Mouse (Mus musculus) lung, embryonic 14.5 days (tissue): Measurements from ENCODE around the gene Unc5a. TPM values are rescaled to one million over a fixed set of nuclear protein-coding genes. Genes with fewer than 3 reads are reported as not detected.

Experiments
- ATAC-seq: fragments of 200-750 bp; cut with Nextera tagmentation; 2 replicates; pipeline ENCODE4 v1.8.0; 2017; ENCODE audit warnings: mild to moderate bottlenecking, moderate TSS enrichment, moderate library complexity; ENCODE audit not compliant: insufficient read depth
- DNase-seq: peaks from one replicate; pipeline ENCODE4 v3.0.0-alpha.2; 2015
- H3K27ac ChIP-seq: fragments of 300-500 bp; sonication (generic); 2 replicates; pipeline ENCODE4 v1.5.1; 2014; ENCODE audit warnings: low read depth, mild to moderate bottlenecking, moderate library complexity
- H3K27me3 ChIP-seq: fragments of 300-500 bp; sonication (generic); 2 replicates; pipeline ENCODE4 v1.6.1; 2014; ENCODE audit warnings: low read length, control low read depth; ENCODE audit not compliant: insufficient read depth
- H3K36me3 ChIP-seq: fragments of 300-500 bp; sonication (generic); 2 replicates; pipeline ENCODE4 v1.6.1; 2014; ENCODE audit warnings: control low read depth; ENCODE audit not compliant: insufficient read depth
- H3K4me1 ChIP-seq: fragments of 300-500 bp; sonication (generic); 2 replicates; pipeline ENCODE4 v1.6.1; 2014; ENCODE audit warnings: antibody characterized with exemption, control low read depth; ENCODE audit not compliant: insufficient read depth
- H3K4me2 ChIP-seq: fragments of 300-500 bp; sonication (generic); 2 replicates; pipeline ENCODE4 v1.6.1; 2014; ENCODE audit warnings: mild to moderate bottlenecking
- H3K4me3 ChIP-seq: fragments of 300-500 bp; sonication (generic); 2 replicates; pipeline ENCODE4 v1.5.1; 2014; ENCODE audit warnings: low read depth, low read length
- H3K9ac ChIP-seq: fragments of 300-500 bp; sonication (generic); 2 replicates; pipeline ENCODE4 v1.6.1; 2014
- H3K9me3 ChIP-seq: fragments of 300-500 bp; sonication (generic); 2 replicates; pipeline ENCODE4 v1.6.1; 2016; ENCODE audit warnings: low read depth, low read length, control low read depth
- CTCF ChIP-seq: IDR thresholded peaks from 2 replicates; pipeline ENCODE4 v1.5.1; 2016; ENCODE audit warnings: antibody characterized with exemption, low read depth
- whole genome bisulfite sequencing: fragments of 180-500 bp; shearing (Covaris S2); extraction: QIAGEN DNeasy Blood & Tissue Kit; methylation state at CpG from one replicate; pipeline ENCODE4 v1.1.7; 2014; 5-methylcytosine and 5-hydroxymethylcytosine counted together
- polyA plus RNA-seq: library from polyadenylated mRNA; unstranded; fragments of >200 nt; fragmentation: Nextera tagmentation; extraction: Ambion mirVana; gene quantifications from 2 replicates; pipeline ENCODE4 v1.2.1, GENCODE M21; 2014

Gene Unc5a
- polyA plus RNA-seq, 1 experiment from 2014 or later, result 7.5 TPM

- WGBS, result 53% methylated on average over 8 of the region's 8 CpGs
- no peak for ATAC-seq
Measured at GRCm38 (mm10) chr13:54983001-54983400, 33.8 kb downstream of the Unc5a start.

GRCm38 (mm10) chr13:54983614-54984013 lies 34.4 kb downstream of the Unc5a start:
- H3K36me3 ChIP-seq, result no peaks in the 10 kb centered on the region
- H3K27ac ChIP-seq, result no peak overlapping the region
- H3K27me3 ChIP-seq, result no peaks in the 10 kb centered on the region
- DNase-seq (peak; percentile 48), ATAC-seq (no peak)
- H3K9me3 ChIP-seq, result no peaks in the 10 kb centered on the region
- WGBS, result 50% methylated on average over 2 of the region's 2 CpGs
- H3K4me2 ChIP-seq, result no peak overlapping the region
- peak; percentile 61 for TF ChIP-seq CTCF
- H3K4me3 ChIP-seq, result no peak overlapping the region
- no peak overlapping the region for H3K9ac ChIP-seq
- no peaks in the 10 kb centered on the region for H3K4me1 ChIP-seq

More at GRCm38 (mm10) chr13:54983001-54983400, 33.8 kb downstream of the Unc5a start:
- H3K27me3 ChIP-seq, result no peaks in the 10 kb centered on the region
- no peaks in the 10 kb centered on the region for H3K9me3 ChIP-seq
- H3K9ac ChIP-seq, result no peak overlapping the region
- no peak for DNase-seq
- H3K4me2 ChIP-seq, result no peak overlapping the region
- TF ChIP-seq CTCF, result no peak
- no peaks in the 10 kb centered on the region for H3K36me3 ChIP-seq
- H3K27ac ChIP-seq, result no peak overlapping the region
- no peaks in the 10 kb centered on the region for H3K4me1 ChIP-seq
- no peak overlapping the region for H3K4me3 ChIP-seq

GRCm38 (mm10) chr13:54987405-54987804 lies 38.2 kb downstream of the Unc5a start:
- 72% methylated on average over 9 of the region's 9 CpGs for whole genome bisulfite sequencing
- TF ChIP-seq CTCF, result no peak
- no peak for ATAC-seq

GRCm38 (mm10) chr13:54988181-54988760 lies 39.1 kb downstream of the Unc5a start:
- Histone ChIP-seq H3K27ac (no peak overlapping the region), H3K9ac (no peak overlapping the region), H3K4me3 (no peak overlapping the region), H3K4me1 (no peaks in the 10 kb centered on the region), H3K9me3 (no peaks in the 10 kb centered on the region), H3K4me2 (no peak overlapping the region), H3K36me3 (no peaks in the 10 kb centered on the region), H3K27me3 (no peaks in the 10 kb centered on the region)
- TF ChIP-seq CTCF, result no peak
- no peak for DNase-seq
- WGBS, result 43% methylated on average over 7 of the region's 7 CpGs
- ATAC-seq, result no peak

More at GRCm38 (mm10) chr13:54987405-54987804, 38.2 kb downstream of the Unc5a start:
- Histone ChIP-seq H3K4me1 (no peaks in the 10 kb centered on the region), H3K9me3 (no peaks in the 10 kb centered on the region), H3K4me3 (no peak overlapping the region), H3K9ac (no peak overlapping the region), H3K36me3 (no peaks in the 10 kb centered on the region), H3K27me3 (no peaks in the 10 kb centered on the region), H3K4me2 (no peak overlapping the region), H3K27ac (no peak overlapping the region)
- no peak for DNase-seq

- WGBS, result 82% methylated on average over 7 of the region's 7 CpGs
- ATAC-seq, result no peak
- no peak for TF ChIP-seq CTCF
Measured at GRCm38 (mm10) chr13:54992215-54992614, 43.0 kb downstream of the Unc5a start.

GRCm38 (mm10) chr13:54994576-54994975 lies 45.4 kb downstream of the Unc5a start:
- Histone ChIP-seq H3K9me3 (no peaks in the 10 kb centered on the region), H3K36me3 (no peaks in the 10 kb centered on the region), H3K4me2 (no peak overlapping the region), H3K4me3 (no peak overlapping the region), H3K27me3 (no peaks in the 10 kb centered on the region), H3K4me1 (no peaks in the 10 kb centered on the region), H3K27ac (no peak overlapping the region), H3K9ac (no peak overlapping the region)
- no peak for ATAC-seq
- no peak for TF ChIP-seq CTCF
- WGBS, result 23% methylated on average over 4 of the region's 4 CpGs
- no peak for DNase-seq

More at GRCm38 (mm10) chr13:54992215-54992614, 43.0 kb downstream of the Unc5a start:
- no peaks in the 10 kb centered on the region for H3K9me3 ChIP-seq
- H3K4me1 ChIP-seq, result no peaks in the 10 kb centered on the region
- no peak overlapping the region for H3K9ac ChIP-seq
- no peak overlapping the region for H3K4me2 ChIP-seq
- H3K36me3 ChIP-seq, result no peaks in the 10 kb centered on the region
- H3K4me3 ChIP-seq, result no peak overlapping the region
- no peak overlapping the region for H3K27ac ChIP-seq
- no peaks in the 10 kb centered on the region for H3K27me3 ChIP-seq
- no peak for DNase-seq

- 63% methylated on average over 6 of the region's 6 CpGs for WGBS
- Histone ChIP-seq H3K27me3 (no peaks in the 10 kb centered on the region), H3K9ac (no peak overlapping the region), H3K27ac (no peak overlapping the region), H3K9me3 (no peaks in the 10 kb centered on the region), H3K4me1 (no peaks in the 10 kb centered on the region), H3K36me3 (no peaks in the 10 kb centered on the region), H3K4me2 (no peak overlapping the region), H3K4me3 (no peak overlapping the region)
- DNase-seq (no peak), ATAC-seq (no peak)
- no peak for TF ChIP-seq CTCF
Measured at GRCm38 (mm10) chr13:54995161-54995560, 46.0 kb downstream of the Unc5a start.
